Mouse (Mus musculus) hindbrain, embryonic 11.5 days (tissue): ENCODE data around the gene Pgam1. TPM values are rescaled to one million over a fixed set of nuclear protein-coding genes. Genes with fewer than 3 reads are reported as not detected.
A peak's percentile ranks its signal among the peaks of the same experiment; 100 is the strongest.

Source experiments
- ATAC-seq: fragments of 200-750 bp; cut with Nextera tagmentation; 2 replicates; pipeline ENCODE4 v1.8.0; 2017; ENCODE audit warnings: mild to moderate bottlenecking, moderate TSS enrichment, moderate library complexity; ENCODE audit not compliant: low FRiP score
- DNase-seq: peaks from one replicate; pipeline ENCODE4 v3.0.0-alpha.2; 2015; ENCODE audit warnings: low spot score
- H3K27ac ChIP-seq: fragments of 300-500 bp; sonication (generic); 2 replicates; pipeline ENCODE4 v1.5.1; 2014; ENCODE audit warnings: mild to moderate bottlenecking, low read depth, low read length
- H3K27me3 ChIP-seq: fragments of 300-500 bp; sonication (generic); 2 replicates; pipeline ENCODE4 v1.6.1; 2014; ENCODE audit warnings: mild to moderate bottlenecking, low read length, moderate library complexity, mixed read lengths; ENCODE audit not compliant: control insufficient read depth, insufficient read depth
- H3K36me3 ChIP-seq: fragments of 300-500 bp; sonication (generic); 2 replicates; pipeline ENCODE4 v1.6.1; 2014; ENCODE audit warnings: mild to moderate bottlenecking, low read length, moderate library complexity, mixed read lengths; ENCODE audit not compliant: control insufficient read depth, insufficient read depth
- H3K4me1 ChIP-seq: fragments of 300-500 bp; sonication (generic); replicated peaks from 2 replicates; pipeline ENCODE4 v1.6.1; 2014; ENCODE audit warnings: low read length, mixed read lengths; ENCODE audit not compliant: control insufficient read depth, insufficient read depth
- H3K4me2 ChIP-seq: fragments of 300-500 bp; sonication (generic); replicated peaks from 2 replicates; pipeline ENCODE4 v1.6.1; 2014; ENCODE audit warnings: mild to moderate bottlenecking, low read depth, low read length
- H3K4me3 ChIP-seq: fragments of 300-500 bp; sonication (generic); 2 replicates; pipeline ENCODE4 v1.5.1; 2014; ENCODE audit warnings: low read depth, low read length
- H3K9ac ChIP-seq: fragments of 300-500 bp; sonication (generic); 2 replicates; pipeline ENCODE4 v1.6.1; 2014; ENCODE audit warnings: low read depth, low read length
- H3K9me3 ChIP-seq: fragments of 300-500 bp; sonication (generic); 2 replicates; pipeline ENCODE4 v1.6.1; 2016; ENCODE audit warnings: low read length; ENCODE audit not compliant: control insufficient read depth
- WGBS: fragments of 180-500 bp; shearing (Covaris S2); extraction: QIAGEN DNeasy Blood & Tissue Kit; methylation state at CpG from one replicate; pipeline ENCODE4 v1.1.7; 2014; 5-methylcytosine and 5-hydroxymethylcytosine counted together
- polyA plus RNA-seq: library from polyadenylated mRNA; unstranded; fragments of >200 nt; fragmentation: Nextera tagmentation; extraction: Ambion mirVana; gene quantifications from 2 replicates; pipeline ENCODE4 v1.2.1, GENCODE M21; 2014

The Pgam1 gene
- polyA plus RNA-seq, 1 experiment from 2014 or later, result 767 TPM

GRCm38 (mm10) chr19:41894959-41895358 is 16.8 kb upstream of the Pgam1 start:
- H3K27ac ChIP-seq, result no peak overlapping the region
- WGBS, result 49% methylated on average over 7 of the region's 7 CpGs
- peak overlapping the region; percentile 77 for H3K4me2 ChIP-seq
- no peaks in the 10 kb centered on the region for H3K36me3 ChIP-seq
- DNase-seq, result no peak
- no peaks in the 10 kb centered on the region for H3K27me3 ChIP-seq
- peaks cover 5% of the 10 kb centered on the region for H3K4me1 ChIP-seq
- no peak for ATAC-seq
- no peaks in the 10 kb centered on the region for H3K9me3 ChIP-seq
- H3K4me3 ChIP-seq, result peak overlapping the region; percentile 85
- no peak overlapping the region; the same call in 1 of the 2 replicates for H3K9ac ChIP-seq

- Histone ChIP-seq H3K4me3 (peak within 1 kb of the TSS; percentile 85), H3K27me3 (no peaks in the 10 kb centered on the region), H3K9me3 (no peaks in the 10 kb centered on the region), H3K27ac (no peak within 1 kb of the TSS), H3K4me2 (peak within 1 kb of the TSS; percentile 77), H3K4me1 (peaks cover 5% of the 10 kb centered on the region), H3K9ac (peak within 1 kb of the TSS; percentile 52), H3K36me3 (no peaks in the 10 kb centered on the region)
- DNase-seq (peak; percentile 92), ATAC-seq (peak; percentile 87; the same call in 1 of the 2 replicates)
- WGBS, result 2% methylated on average over 46 of the region's 46 CpGs
Observed at GRCm38 (mm10) chr19:41895460-41896318, 16.0 kb upstream of the Pgam1 start, which contains the start of gene Rrp12. TSS of gene Rrp12 (minus strand) at chr19:41896173.

- 19% methylated on average over 18 of the region's 18 CpGs for WGBS
- H3K4me1 ChIP-seq, result peaks cover 5% of the 10 kb centered on the region
- H3K27me3 ChIP-seq, result no peaks in the 10 kb centered on the region
- DNase-seq, result no peak
- H3K9me3 ChIP-seq, result no peaks in the 10 kb centered on the region
- H3K27ac ChIP-seq, result no peak overlapping the region
- no peak for ATAC-seq
- H3K36me3 ChIP-seq, result no peaks in the 10 kb centered on the region
- peak overlapping the region; percentile 85 for H3K4me3 ChIP-seq
- H3K9ac ChIP-seq, result peak overlapping the region; percentile 52
- H3K4me2 ChIP-seq, result peak overlapping the region; percentile 77
Observed at GRCm38 (mm10) chr19:41896319-41896711, 15.4 kb upstream of the Pgam1 start.

- 52% methylated on average over 4 of the region's 4 CpGs for whole genome bisulfite sequencing
- no peak overlapping the region for H3K4me3 ChIP-seq
- H3K36me3 ChIP-seq, result no peaks in the 10 kb centered on the region
- no peak overlapping the region for H3K4me2 ChIP-seq
- peaks cover 5% of the 10 kb centered on the region for H3K4me1 ChIP-seq
- H3K9ac ChIP-seq, result no peak overlapping the region
- no peaks in the 10 kb centered on the region for H3K9me3 ChIP-seq
- DNase-seq (peak; percentile 60), ATAC-seq (no peak)
- H3K27ac ChIP-seq, result no peak overlapping the region
- no peaks in the 10 kb centered on the region for H3K27me3 ChIP-seq
Observed at GRCm38 (mm10) chr19:41898860-41899259, 12.9 kb upstream of the Pgam1 start.

- no peak overlapping the region for H3K27ac ChIP-seq
- no peak overlapping the region for H3K9ac ChIP-seq
- H3K9me3 ChIP-seq, result no peaks in the 10 kb centered on the region
- H3K36me3 ChIP-seq, result no peaks in the 10 kb centered on the region
- no peak overlapping the region for H3K4me3 ChIP-seq
- H3K27me3 ChIP-seq, result no peaks in the 10 kb centered on the region
- DNase-seq, result no peak
- no peak for ATAC-seq
- WGBS, result 86% methylated on average over 8 of the region's 8 CpGs
- no peak overlapping the region for H3K4me2 ChIP-seq
- no peaks in the 10 kb centered on the region for H3K4me1 ChIP-seq
Observed at GRCm38 (mm10) chr19:41900495-41901090, 11.1 kb upstream of the Pgam1 start.

GRCm38 (mm10) chr19:41901696-41902095 is 10.0 kb upstream of the Pgam1 start:
- Histone ChIP-seq H3K9ac (no peak overlapping the region), H3K4me2 (no peak overlapping the region), H3K9me3 (no peaks in the 10 kb centered on the region), H3K4me1 (no peaks in the 10 kb centered on the region), H3K36me3 (no peaks in the 10 kb centered on the region), H3K27ac (no peak overlapping the region), H3K4me3 (no peak overlapping the region), H3K27me3 (no peaks in the 10 kb centered on the region)
- no peak for ATAC-seq
- 66% methylated on average over 2 of the region's 2 CpGs for WGBS
- DNase-seq, result no peak

- 83% methylated on average over 10 of the region's 10 CpGs for WGBS
- ATAC-seq, result no peak
Observed at GRCm38 (mm10) chr19:41902848-41903593, 8.7 kb upstream of the Pgam1 start.

GRCm38 (mm10) chr19:41905246-41905645 is 6.5 kb upstream of the Pgam1 start:
- Histone ChIP-seq H3K4me1 (no peaks in the 10 kb centered on the region), H3K9ac (no peak overlapping the region), H3K36me3 (no peaks in the 10 kb centered on the region), H3K27ac (no peak overlapping the region), H3K4me3 (no peak overlapping the region), H3K9me3 (no peaks in the 10 kb centered on the region), H3K4me2 (no peak overlapping the region), H3K27me3 (no peaks in the 10 kb centered on the region)
- no peak for DNase-seq
- WGBS, result 89% methylated on average over 2 of the region's 2 CpGs
- no peak for ATAC-seq

More at GRCm38 (mm10) chr19:41902848-41903593, 8.7 kb upstream of the Pgam1 start:
- no peak overlapping the region for H3K4me2 ChIP-seq
- H3K9ac ChIP-seq, result no peak overlapping the region
- no peak overlapping the region for H3K4me3 ChIP-seq
- H3K9me3 ChIP-seq, result no peaks in the 10 kb centered on the region
- H3K4me1 ChIP-seq, result no peaks in the 10 kb centered on the region
- no peaks in the 10 kb centered on the region for H3K36me3 ChIP-seq
- no peaks in the 10 kb centered on the region for H3K27me3 ChIP-seq
- H3K27ac ChIP-seq, result no peak overlapping the region
- DNase-seq, result no peak
